Mouse (Mus musculus): Measurements from ENCODE around the gene Slc22a6.

Gene Slc22a6

GRCm38 (mm10) chr19:8617904-8618303 is at the start of gene Slc22a6:
TSS of gene Slc22a6 (plus strand) at chr19:8618039.
- DNase-seq (ENCODE audit: low spot score), result no peak

- DNase-seq (ENCODE audit: low spot score), result no peak
Observed at GRCm38 (mm10) chr19:8569453-8569863, 48.4 kb upstream of the Slc22a6 start.

- DNase-seq (ENCODE audit: low spot score), result no peak
Observed at GRCm38 (mm10) chr19:8570341-8571040, 47.3 kb upstream of the Slc22a6 start.

DNA sequence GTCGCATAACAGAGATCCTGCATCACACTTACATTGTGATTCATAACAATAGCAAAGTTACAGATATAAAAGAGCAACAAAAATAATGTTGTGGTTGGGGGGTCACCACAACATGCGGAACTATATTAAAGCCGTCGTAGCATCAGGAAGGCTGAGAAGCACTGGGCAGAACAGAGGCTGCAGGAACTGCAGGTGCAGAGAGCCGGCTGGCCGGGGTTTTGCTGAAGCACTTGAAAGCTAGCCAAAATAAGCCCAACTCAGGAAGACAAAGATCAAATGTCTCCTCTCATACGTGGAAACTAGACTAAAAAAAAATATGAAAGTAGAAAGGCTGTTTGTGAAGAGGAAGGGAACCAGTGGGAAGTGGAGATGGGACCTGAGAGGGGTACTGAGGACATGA is 46.1 kb upstream of the Slc22a6 start:
- DNase-seq (ENCODE audit: low spot score), result no peak

- DNase-seq (ENCODE audit: low spot score), result no peak
Observed at GRCm38 (mm10) chr19:8572485-8572884, 45.4 kb upstream of the Slc22a6 start.

DNA sequence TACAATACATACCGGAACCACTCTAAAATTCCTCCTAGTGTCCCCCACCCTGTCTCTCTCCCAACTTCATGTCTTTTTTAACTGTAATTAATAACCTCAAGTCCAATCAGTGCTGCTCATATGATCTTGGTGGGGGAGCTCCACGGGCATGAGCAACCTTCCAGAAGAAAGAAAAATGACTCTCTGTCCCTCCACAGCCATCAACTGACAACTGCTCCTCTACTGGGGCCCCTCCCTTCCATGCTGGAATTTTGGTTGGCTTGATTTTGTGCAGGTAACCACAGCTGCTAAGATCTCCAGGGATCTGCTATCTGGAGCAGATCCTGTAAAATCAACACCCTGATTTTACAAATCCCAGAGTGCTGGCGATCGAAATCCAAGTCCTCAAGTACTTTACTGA is 40.4 kb upstream of the Slc22a6 start:
- no peak for DNase-seq (ENCODE audit: low spot score)

- peak; percentile 51 for DNase-seq (ENCODE audit: low spot score)
Observed at GRCm38 (mm10) chr19:8578293-8578969, 39.4 kb upstream of the Slc22a6 start.

DNA sequence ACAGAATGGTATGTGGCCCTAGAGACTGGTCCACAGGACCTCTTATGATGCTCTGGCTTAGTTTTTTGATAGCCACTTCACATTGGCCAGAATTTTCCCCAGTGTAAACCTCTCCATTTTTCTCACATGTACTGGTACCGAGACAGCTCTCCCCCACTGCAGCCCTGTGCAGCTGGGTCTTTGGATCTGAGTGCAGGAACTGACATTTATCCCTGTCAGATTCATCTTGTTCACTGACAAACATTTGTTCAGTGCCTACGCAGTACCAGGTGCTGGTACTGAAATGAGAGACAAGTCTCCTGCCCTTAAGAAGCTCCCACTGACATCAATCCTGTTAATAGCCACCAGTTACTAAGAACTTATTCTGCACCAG is 38.9 kb upstream of the Slc22a6 start:
- DNase-seq (ENCODE audit: low spot score), result no peak

DNA sequence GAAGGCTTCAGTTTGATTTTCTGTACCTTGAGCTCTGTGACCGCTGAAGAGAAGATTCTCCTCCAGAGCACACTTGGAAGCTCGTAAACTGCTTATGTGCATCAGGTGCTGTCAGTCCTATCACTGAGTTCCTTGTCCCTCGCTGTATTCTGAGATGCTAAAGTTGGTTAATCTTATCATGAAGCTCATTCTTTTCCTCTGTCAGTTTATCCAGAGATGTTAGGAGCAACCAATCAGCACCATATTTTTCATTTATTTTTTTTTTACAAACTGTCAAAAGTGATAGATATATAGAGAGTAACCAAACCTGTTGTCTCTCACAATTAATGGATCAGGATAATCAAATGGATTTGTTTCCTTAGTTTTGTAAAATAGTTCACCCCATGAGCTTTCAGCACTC is 32.5 kb upstream of the Slc22a6 start:
- no peak for DNase-seq (ENCODE audit: low spot score)

GRCm38 (mm10) chr19:8585899-8586298 is 31.9 kb upstream of the Slc22a6 start:
- no peak for DNase-seq (ENCODE audit: low spot score)

GRCm38 (mm10) chr19:8586350-8586749 is 31.5 kb upstream of the Slc22a6 start:
- no peak for DNase-seq (ENCODE audit: low spot score)

DNA sequence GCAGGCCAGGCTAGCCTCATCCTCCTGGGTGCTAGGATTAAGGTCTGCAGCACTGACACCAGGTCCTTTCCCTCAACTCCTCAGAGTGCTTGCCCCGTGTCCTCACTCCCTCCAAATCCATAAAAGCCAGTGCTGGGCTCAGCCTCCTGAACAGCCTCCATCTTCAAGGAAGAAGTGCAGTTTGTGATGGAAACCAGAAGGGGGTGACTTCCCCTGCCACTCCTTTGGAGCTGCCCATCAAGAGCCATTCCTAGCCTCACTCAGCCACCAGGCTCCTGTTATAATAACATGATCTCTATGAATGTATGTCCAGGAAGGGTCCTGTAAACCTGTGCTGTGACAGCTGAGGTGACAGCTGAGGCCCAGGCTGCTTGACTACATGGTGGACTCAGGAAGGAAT is 30.5 kb upstream of the Slc22a6 start:
- DNase-seq (ENCODE audit: low spot score), result no peak

- DNase-seq (ENCODE audit: low spot score), result no peak
Observed at GRCm38 (mm10) chr19:8590954-8591353, 26.9 kb upstream of the Slc22a6 start, which contains the start of gene Slc22a8. TSS of gene Slc22a8 (plus strand) at chr19:8591254.

DNA sequence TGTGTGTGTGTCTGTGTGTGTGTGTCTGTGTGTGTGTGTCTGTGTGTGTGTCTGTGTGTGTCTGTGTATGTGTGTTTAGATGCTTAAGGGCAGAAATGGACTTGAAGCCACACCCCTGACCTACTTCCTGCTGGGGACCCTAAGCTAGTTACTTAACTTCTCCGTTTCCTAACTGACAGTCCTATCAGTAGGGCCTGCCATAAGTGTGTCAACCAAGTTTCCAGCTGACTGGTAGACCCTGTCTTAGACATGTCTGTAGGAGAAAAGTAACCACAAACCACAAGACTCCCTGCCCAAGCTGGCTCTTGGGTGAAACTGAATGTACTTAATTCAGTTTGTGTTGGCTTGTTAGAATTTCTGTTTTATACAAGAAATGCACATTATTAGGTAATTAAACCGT is 25.7 kb upstream of the Slc22a6 start:
- DNase-seq (ENCODE audit: low spot score), result no peak

- DNase-seq (ENCODE audit: low spot score), result no peak
Observed at GRCm38 (mm10) chr19:8592873-8593408, 24.9 kb upstream of the Slc22a6 start.

DNA sequence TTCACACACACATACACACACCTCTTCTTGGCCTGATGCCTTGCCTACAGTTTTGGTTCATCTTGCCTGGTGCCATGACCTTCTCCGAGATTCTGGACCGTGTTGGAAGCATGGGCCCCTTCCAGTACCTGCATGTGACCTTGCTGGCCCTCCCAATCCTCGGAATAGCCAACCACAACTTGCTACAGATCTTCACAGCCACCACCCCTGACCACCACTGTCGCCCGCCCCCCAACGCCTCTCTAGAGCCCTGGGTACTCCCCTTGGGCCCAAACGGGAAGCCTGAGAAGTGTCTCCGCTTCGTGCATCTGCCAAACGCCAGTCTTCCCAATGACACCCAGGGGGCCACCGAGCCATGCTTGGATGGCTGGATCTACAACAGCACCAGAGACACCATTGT is 24.0 kb upstream of the Slc22a6 start:
- no peak for DNase-seq (ENCODE audit: low spot score)

GRCm38 (mm10) chr19:8594518-8594917 is 23.3 kb upstream of the Slc22a6 start:
- DNase-seq (ENCODE audit: low spot score), result no peak

GRCm38 (mm10) chr19:8597269-8597668 is 20.6 kb upstream of the Slc22a6 start:
- no peak for DNase-seq (ENCODE audit: low spot score)

DNA sequence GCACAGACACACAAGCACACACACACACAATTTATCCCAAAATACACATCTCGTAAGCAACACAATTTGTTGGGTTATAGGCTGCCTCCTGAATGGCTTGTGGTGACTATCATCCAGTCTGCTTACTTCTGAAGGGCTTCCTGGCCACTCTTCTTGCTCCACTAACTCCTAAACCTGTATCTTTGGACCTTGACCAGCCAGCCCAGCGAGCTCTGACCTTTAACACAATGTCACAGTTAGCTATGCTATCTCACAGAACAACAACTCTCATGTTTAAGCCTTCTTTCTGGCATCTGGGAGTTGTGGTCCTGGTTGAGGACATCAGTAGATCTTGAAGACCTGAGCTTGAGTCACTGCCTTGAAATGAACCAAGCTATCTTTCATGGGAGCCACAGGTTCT is 18.6 kb upstream of the Slc22a6 start:
- no peak for DNase-seq (ENCODE audit: low spot score)

- no peak for DNase-seq (ENCODE audit: low spot score)
Observed at GRCm38 (mm10) chr19:8601922-8602321, 15.9 kb upstream of the Slc22a6 start.

DNA sequence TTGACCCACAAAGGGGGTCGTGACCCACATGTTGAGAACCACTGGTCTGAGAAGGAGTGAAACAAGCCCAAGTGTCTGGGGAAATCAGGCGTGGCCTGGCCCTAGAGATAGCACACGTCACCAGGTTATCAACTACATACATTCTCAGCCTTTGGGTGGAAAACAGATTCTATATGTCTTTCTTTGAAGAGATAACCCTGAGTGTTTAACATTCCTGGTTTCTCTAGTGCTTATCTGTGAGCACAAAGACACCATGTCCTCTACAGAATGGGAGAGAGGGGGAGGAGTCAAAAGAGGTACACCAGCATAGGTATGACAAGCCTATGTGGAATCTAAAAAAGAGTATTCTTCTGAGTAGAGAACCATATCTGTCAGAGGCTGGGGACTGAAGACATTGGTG is 14.9 kb upstream of the Slc22a6 start:
- DNase-seq (ENCODE audit: low spot score), result no peak

- no peak for DNase-seq (ENCODE audit: low spot score)
Observed at GRCm38 (mm10) chr19:8604536-8605240, 13.2 kb upstream of the Slc22a6 start.

DNA sequence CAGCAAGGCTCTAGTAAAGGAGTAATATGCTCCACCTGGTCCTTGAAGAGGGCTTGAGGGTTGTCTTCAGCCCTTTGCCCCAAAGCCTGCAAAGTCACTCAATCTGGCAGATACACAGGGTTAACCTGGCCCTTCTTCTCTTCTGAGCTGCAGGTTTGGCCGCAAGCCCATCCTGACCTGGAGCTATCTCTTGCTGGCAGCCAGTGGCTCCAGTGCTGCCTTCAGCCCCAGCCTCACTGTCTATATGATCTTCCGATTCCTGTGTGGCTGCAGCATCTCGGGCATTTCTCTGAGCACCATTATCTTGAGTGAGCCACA is 12.6 kb upstream of the Slc22a6 start:
- no peak for DNase-seq (ENCODE audit: low spot score)

Data from urinary bladder, postnatal 14 days (tissue).